Comparison of ENCODE assay signal across 8 mouse cellular contexts in the genomic region with DNA sequence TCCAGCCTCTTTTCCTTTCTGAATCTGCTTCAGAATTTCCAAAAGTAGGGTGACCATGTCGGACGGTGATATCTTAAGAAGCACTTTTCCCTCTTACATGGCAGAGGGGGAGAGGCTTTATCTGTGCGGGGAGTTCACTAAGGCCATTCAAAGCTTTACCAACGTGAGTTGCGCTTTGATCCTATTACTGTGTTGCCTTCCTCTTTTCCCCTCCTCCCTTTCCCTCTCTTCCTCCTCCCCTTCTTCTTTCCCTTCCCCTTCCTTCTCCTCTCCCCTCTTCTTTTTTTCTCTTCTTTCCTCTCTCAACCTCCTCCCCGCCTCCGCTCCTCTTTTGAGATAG. TPM values are rescaled to one million over a fixed set of nuclear protein-coding genes. Genes with fewer than 3 reads are reported as not detected.
DNase-seq lines count a peak whose midpoint lies in the region; ATAC-seq and TF ChIP-seq lines count a peak whose summit lies in the region.

No protein-coding gene starts in this region.

- no peak for DNase-seq in lung, postnatal 0 days (ENCODE audit: low spot score)
- DNase-seq in lung, postnatal 14 days, result no peak
- DNase-seq in forebrain, embryonic 11.5 days (ENCODE audit: low spot score), result no peak
- no peak for DNase-seq in limb, embryonic 14.5 days (ENCODE audit: low spot score)
- no peak for DNase-seq in thymus, postnatal 36 days
- DNase-seq in frontal cortex, postnatal 25 days (ENCODE audit: low spot score in 2 of 2), result no peak
- DNase-seq in cerebellum, adult 11-12 months, result no peak

- no peak for TF ChIP-seq POLR2A in limb, embryonic 14.5 days (IDR thresholded peaks at IDR 0.05; ENCODE audit: borderline replicate concordance, extremely low read depth, insufficient read depth, insufficient read length)
- no peak for TF ChIP-seq POLR2A in olfactory bulb, adult 2 months (IDR thresholded peaks at IDR 0.05; ENCODE audit: insufficient read depth, low read depth, low read length)

- TF ChIP-seq EP300 in lung, postnatal 0 days (IDR thresholded peaks at IDR 0.05), result no peak

- TF ChIP-seq CTCF in lung, postnatal 0 days (IDR thresholded peaks at IDR 0.05), result no peak
- no peak for TF ChIP-seq CTCF in olfactory bulb, adult 2 months (IDR thresholded peaks at IDR 0.05; ENCODE audit: insufficient read depth, low read depth, low read length)

- 27% methylated on average over 7 of the region's 7 CpGs for WGBS in lung, postnatal 0 days
- 25% methylated on average over 7 of the region's 7 CpGs for WGBS in forebrain, embryonic 11.5 days
- whole genome bisulfite sequencing in limb, embryonic 14.5 days, result 28% methylated on average over 7 of the region's 7 CpGs
- 26% methylated on average over 7 of the region's 7 CpGs for WGBS in olfactory bulb, adult 2 months

- peak overlapping the region; percentile 61 for H3K4me2 ChIP-seq in lung, postnatal 0 days (replicated peaks; ENCODE audit: low read depth, low read length)
- H3K4me2 ChIP-seq in forebrain, embryonic 11.5 days (ENCODE audit: low read depth, low read length, severe bottlenecking), result peak overlapping the region; percentile 68
- H3K4me2 ChIP-seq in limb, embryonic 14.5 days (replicated peaks; ENCODE audit: low read depth, low read length, severe bottlenecking), result peak overlapping the region; percentile 65

- H3K27ac ChIP-seq in lung, postnatal 0 days (ENCODE audit: low read length), result peak overlapping the region; percentile 62; the same call in 1 of the 2 replicates
- no peak overlapping the region for H3K27ac ChIP-seq in forebrain, embryonic 11.5 days (ENCODE audit: low read depth, low read length)
- peak overlapping the region; percentile 40; the same call in 1 of the 2 replicates for H3K27ac ChIP-seq in limb, embryonic 14.5 days (replicated peaks; ENCODE audit: low read depth, low read length)
- H3K27ac ChIP-seq in olfactory bulb, adult 2 months (ENCODE audit: insufficient read depth, low read depth, low read length), result no peak overlapping the region

- no peaks in the 10 kb centered on the region for H3K36me3 ChIP-seq in lung, postnatal 0 days (ENCODE audit: insufficient read depth, low read length)
- no peaks in the 10 kb centered on the region for H3K36me3 ChIP-seq in forebrain, embryonic 11.5 days (ENCODE audit: control insufficient read depth, insufficient read depth, low read length)
- no peaks in the 10 kb centered on the region for H3K36me3 ChIP-seq in limb, embryonic 14.5 days (ENCODE audit: control insufficient read depth, insufficient read depth, low read length)

- peaks cover 5% of the 10 kb centered on the region for H3K4me1 ChIP-seq in lung, postnatal 0 days (ENCODE audit: insufficient read depth, low read depth, low read length)
- H3K4me1 ChIP-seq in forebrain, embryonic 11.5 days (replicated peaks; ENCODE audit: control insufficient read depth, insufficient read depth, low read length), result peaks cover 3% of the 10 kb centered on the region; the same call in 1 of the 2 replicates
- peaks cover 12% of the 10 kb centered on the region; the same call in 1 of the 2 replicates for H3K4me1 ChIP-seq in limb, embryonic 14.5 days (ENCODE audit: control insufficient read depth, insufficient read depth, low read length)
- peaks cover 8% of the 10 kb centered on the region for H3K4me1 ChIP-seq in olfactory bulb, adult 2 months (ENCODE audit: control insufficient read depth, insufficient read depth, low read length)

- H3K9me3 ChIP-seq in lung, postnatal 0 days (ENCODE audit: low read length), result no peaks in the 10 kb centered on the region
- no peaks in the 10 kb centered on the region for H3K9me3 ChIP-seq in forebrain, embryonic 11.5 days (ENCODE audit: control insufficient read depth, low read length)
- H3K9me3 ChIP-seq in limb, embryonic 14.5 days (ENCODE audit: control insufficient read depth, low read length), result no peaks in the 10 kb centered on the region

- no peaks in the 10 kb centered on the region for H3K27me3 ChIP-seq in lung, postnatal 0 days (replicated peaks; ENCODE audit: insufficient read depth, low read length)
- H3K27me3 ChIP-seq in forebrain, embryonic 11.5 days (ENCODE audit: control insufficient read depth, insufficient read depth, low read length), result no peaks in the 10 kb centered on the region
- no peaks in the 10 kb centered on the region for H3K27me3 ChIP-seq in limb, embryonic 14.5 days (ENCODE audit: control insufficient read depth, insufficient read depth, low read length)

- H3K9ac ChIP-seq in lung, postnatal 0 days (replicated peaks; ENCODE audit: low read depth), result no peak overlapping the region
- peak overlapping the region; percentile 43 for H3K9ac ChIP-seq in forebrain, embryonic 11.5 days (ENCODE audit: low read length)
- H3K9ac ChIP-seq in limb, embryonic 14.5 days (ENCODE audit: low read depth, low read length, severe bottlenecking), result peak overlapping the region; percentile 57

- peak overlapping the region; percentile 39 for H3K4me3 ChIP-seq in lung, postnatal 0 days (ENCODE audit: low read depth, low read length)
- peak overlapping the region; percentile 34 for H3K4me3 ChIP-seq in forebrain, embryonic 11.5 days (ENCODE audit: low read depth, low read length)
- peak overlapping the region; percentile 42 for H3K4me3 ChIP-seq in limb, embryonic 14.5 days (replicated peaks; ENCODE audit: low read length)
- H3K4me3 ChIP-seq in olfactory bulb, adult 2 months (ENCODE audit: insufficient read depth, low read depth, low read length), result peak overlapping the region; percentile 53

- ATAC-seq in lung, postnatal 0 days, result no peak; the same call in 1 of the 2 replicates
- ATAC-seq in forebrain, embryonic 11.5 days (replicated peaks; ENCODE audit: low FRiP score), result no peak; the same call in 1 of the 2 replicates
- peak; percentile 24; the same call in 1 of the 2 replicates for ATAC-seq in limb, embryonic 14.5 days (ENCODE audit: low FRiP score, low read depth)

RNA-seq across cellular contexts. Expression of gene Ttc25, which starts 0.3 kb away (rescaled TPM):
- 3.5 and 4.9 TPM in 2 replicates for polyA plus RNA-seq in lung, postnatal 0 days (2015; fragmentation: Nextera tagmentation; extraction: Ambion mirVana)
- 1.3 and 1.9 TPM in 2 replicates for polyA plus RNA-seq in forebrain, embryonic 11.5 days (2014; fragmentation: Nextera tagmentation; extraction: Ambion mirVana)
- polyA plus RNA-seq in limb, embryonic 14.5 days (2012; rRNA removed), result 0.42 and 0.55 TPM in 2 replicates
- 0.14 and 0.40 TPM in 2 replicates for polyA plus RNA-seq in limb, embryonic 14.5 days (2014; fragmentation: Nextera tagmentation; extraction: Ambion mirVana)
- polyA plus RNA-seq in olfactory bulb, adult 2 months (2012; ENCODE audit: insufficient read depth, insufficient read length, low replicate concordance, missing spikeins), result not detected in 2 replicates

RNA-seq across cellular contexts. Expression of gene Acly, which starts 17.9 kb away (rescaled TPM):
- polyA plus RNA-seq in lung, postnatal 0 days (2015; fragmentation: Nextera tagmentation; extraction: Ambion mirVana), result 85.7 and 92.9 TPM in 2 replicates
- polyA plus RNA-seq in forebrain, embryonic 11.5 days (2014; fragmentation: Nextera tagmentation; extraction: Ambion mirVana), result 294 TPM in 2 replicates
- 108 and 118 TPM in 2 replicates for polyA plus RNA-seq in limb, embryonic 14.5 days (2012; rRNA removed)
- 156 and 159 TPM in 2 replicates for polyA plus RNA-seq in limb, embryonic 14.5 days (2014; fragmentation: Nextera tagmentation; extraction: Ambion mirVana)
- polyA plus RNA-seq in olfactory bulb, adult 2 months (2012; ENCODE audit: insufficient read depth, insufficient read length, low replicate concordance, missing spikeins), result not detected in 2 replicates

RNA-seq across cellular contexts. Expression of gene Cnp, which starts 29.0 kb away (rescaled TPM):
- polyA plus RNA-seq in lung, postnatal 0 days (2015; fragmentation: Nextera tagmentation; extraction: Ambion mirVana), result 31.4 and 33.8 TPM in 2 replicates
- 18.3 and 20.3 TPM in 2 replicates for polyA plus RNA-seq in forebrain, embryonic 11.5 days (2014; fragmentation: Nextera tagmentation; extraction: Ambion mirVana)
- 15.9 and 17.0 TPM in 2 replicates for polyA plus RNA-seq in limb, embryonic 14.5 days (2012; rRNA removed)
- polyA plus RNA-seq in limb, embryonic 14.5 days (2014; fragmentation: Nextera tagmentation; extraction: Ambion mirVana), result 21.3 and 26.0 TPM in 2 replicates
- not detected in 2 replicates for polyA plus RNA-seq in olfactory bulb, adult 2 months (2012; ENCODE audit: insufficient read depth, insufficient read length, low replicate concordance, missing spikeins)

Comparison
In these comparisons a context has a peak if more than half of its experiments do, and no peak if none do; other contexts are left out.
1. H3K27ac ChIP-seq: peak in lung, postnatal 0 days (single experiment) and limb, embryonic 14.5 days (single experiment); none in forebrain, embryonic 11.5 days (single experiment) and olfactory bulb, adult 2 months (single experiment).
2. Peak in every context shown above with its lines, with median percentiles within 50 percentile points of each other: H3K4me2 ChIP-seq and H3K4me3 ChIP-seq.